Mouse (Mus musculus): Measurements from ENCODE around the gene Pex19. TPM values are rescaled to one million over a fixed set of nuclear protein-coding genes. Genes with fewer than 3 reads are reported as not detected.

The Pex19 gene
- total RNA-seq (2021) = 10 to 100 TPM; 88.5 to 95.2 TPM
- long read RNA-seq, experiment 1, transcript Pex19-201 (8 exons, 1,917 nt) = major isoform, 193 of 213 reads
- long read RNA-seq, experiment 1, partial matches to known transcripts = 10 of 213 reads
- long read RNA-seq, experiment 1, other reads (novel, unspliced or antisense) = 10 of 213 reads
- long read RNA-seq, experiment 2, transcript Pex19-201 (8 exons, 1,917 nt) = major isoform, 171 of 201 reads
- long read RNA-seq, experiment 2, partial matches to known transcripts = 5 of 201 reads
- long read RNA-seq, experiment 2, other reads (novel, unspliced or antisense) = 23 of 201 reads

- intact Hi-C loops (cut with DNase I; ENCODE audit: low total_unique reads) = no loop called here
- DNase-seq = peak; percentile 75
Observed at GRCm38 (mm10) chr1:172126376-172127347, at the start of gene Pex19. Pex19 (plus strand) TSS chr1:172126755.

- intact Hi-C loops (cut with DNase I; ENCODE audit: low total_unique reads) = no loop called here
- DNase-seq = no peak
Observed at GRCm38 (mm10) chr1:172077981-172078380, 48.6 kb upstream of the Pex19 start.

- intact Hi-C loops (cut with DNase I; ENCODE audit: low total_unique reads) = no loop called here
Observed at GRCm38 (mm10) chr1:172082101-172082898, 44.3 kb upstream of the Pex19 start, which contains the start of the genes Copa and Ncstn. Copa (plus strand) TSS chr1:172082529. Ncstn (minus strand) TSS chr1:172082795.

GRCm38 (mm10) chr1:172082899-172083445 is 43.6 kb upstream of the Pex19 start:
- DNase-seq = no peak
- intact Hi-C loops (cut with DNase I; ENCODE audit: low total_unique reads) = no loop called here

More at GRCm38 (mm10) chr1:172082101-172082898, 44.3 kb upstream of the Pex19 start, which contains the start of the genes Copa and Ncstn:
- DNase-seq = peak; percentile 92

GRCm38 (mm10) chr1:172093522-172093921 is 33.0 kb upstream of the Pex19 start:
- no peak for DNase-seq
- intact Hi-C loops (cut with DNase I; ENCODE audit: low total_unique reads) = no loop called here

GRCm38 (mm10) chr1:172094295-172094694 is 32.3 kb upstream of the Pex19 start:
- intact Hi-C loops (cut with DNase I; ENCODE audit: low total_unique reads) = no loop called here
- DNase-seq = no peak

GRCm38 (mm10) chr1:172095202-172095601 is 31.4 kb upstream of the Pex19 start:
- DNase-seq = no peak
- intact Hi-C loops (cut with DNase I; ENCODE audit: low total_unique reads) = no loop called here

GRCm38 (mm10) chr1:172099325-172100033 is 27.1 kb upstream of the Pex19 start:
- no peak for DNase-seq
- intact Hi-C loops (cut with DNase I; ENCODE audit: low total_unique reads) = no loop called here

GRCm38 (mm10) chr1:172103619-172104018 is 22.9 kb upstream of the Pex19 start:
- no peak for DNase-seq
- intact Hi-C loops (cut with DNase I; ENCODE audit: low total_unique reads) = no loop called here

GRCm38 (mm10) chr1:172105101-172105500 is 21.5 kb upstream of the Pex19 start:
- intact Hi-C loops (cut with DNase I; ENCODE audit: low total_unique reads) = no loop called here
- no peak for DNase-seq

- DNase-seq = no peak
- intact Hi-C loops (cut with DNase I; ENCODE audit: low total_unique reads) = no loop called here
Observed at GRCm38 (mm10) chr1:172107777-172108477, 18.6 kb upstream of the Pex19 start.

GRCm38 (mm10) chr1:172116948-172117347 is 9.6 kb upstream of the Pex19 start:
- intact Hi-C loops (cut with DNase I; ENCODE audit: low total_unique reads) = loop anchor here (10.0 kb wide), 1 partner anchor 198 kb away; no protein-coding TSS in a partner anchor
- no peak for DNase-seq

GRCm38 (mm10) chr1:172119100-172119499 is 7.5 kb upstream of the Pex19 start:
- intact Hi-C loops (cut with DNase I; ENCODE audit: low total_unique reads) = loop anchor here (10.0 kb wide), 1 partner anchor 196 kb away; no protein-coding TSS in a partner anchor
- DNase-seq = no peak

GRCm38 (mm10) chr1:172119720-172120119 is 6.8 kb upstream of the Pex19 start:
- intact Hi-C loops (cut with DNase I; ENCODE audit: low total_unique reads) = loop anchor here (10.0 kb wide), 1 partner anchor 195 kb away; no protein-coding TSS in a partner anchor
- DNase-seq = no peak

GRCm38 (mm10) chr1:172122671-172123070 is 3.9 kb upstream of the Pex19 start:
- intact Hi-C loops (cut with DNase I; ENCODE audit: low total_unique reads) = no loop called here

GRCm38 (mm10) chr1:172124572-172124971 is 2.0 kb upstream of the Pex19 start:
- no peak for DNase-seq
- intact Hi-C loops (cut with DNase I; ENCODE audit: low total_unique reads) = no loop called here

More at GRCm38 (mm10) chr1:172122671-172123070, 3.9 kb upstream of the Pex19 start:
- no peak for DNase-seq

GRCm38 (mm10) chr1:172127487-172127886 is 932 bp downstream of the Pex19 start:
- no peak for DNase-seq
- intact Hi-C loops (cut with DNase I; ENCODE audit: low total_unique reads) = no loop called here

GRCm38 (mm10) chr1:172128563-172128962 is 2.0 kb downstream of the Pex19 start:
- intact Hi-C loops (cut with DNase I; ENCODE audit: low total_unique reads) = no loop called here
- DNase-seq = no peak

All from gastrocnemius, postnatal 14 days (tissue).